Mouse (Mus musculus): ENCODE measurements around the gene Rad17. TPM values are rescaled to one million over a fixed set of nuclear protein-coding genes. Genes with fewer than 3 reads are reported as not detected.

Rad17 gene
- polyA plus RNA-seq, 1 experiment from 2014 or later = 18.6 TPM

- 1% methylated on average over 61 of the region's 63 CpGs for WGBS
- Histone ChIP-seq H3K27me3 (ENCODE audit: insufficient read depth, low read length) (no peaks in the 10 kb centered on the region), H3K9me3 (replicated peaks; ENCODE audit: low read length) (no peaks in the 10 kb centered on the region), H3K4me3 (replicated peaks; ENCODE audit: low read depth, low read length) (peak within 1 kb of the TSS; percentile 95), H3K4me1 (replicated peaks; ENCODE audit: insufficient read depth, low read length) (peaks cover 4% of the 10 kb centered on the region), H3K36me3 (ENCODE audit: insufficient read depth, low read length) (0 out of 2 replicates have a peak, but pooled peaks cover 3% of the 10 kb centered on the region), H3K27ac (peak within 1 kb of the TSS; percentile 96), H3K9ac (ENCODE audit: low read depth, low read length) (peak within 1 kb of the TSS; percentile 96), H3K4me2 (ENCODE audit: low read length) (peak within 1 kb of the TSS; percentile 70)
- DNase-seq (ENCODE audit: low spot score) = no peak
- peak; percentile 77 for ATAC-seq (replicated peaks; ENCODE audit: low FRiP score, low read depth)
- TF ChIP-seq CTCF (IDR thresholded peaks at IDR 0.05; ENCODE audit: low read depth) = no peak
Observed at GRCm38 (mm10) chr13:100651439-100652186, 762 bp upstream of the Rad17 start, which contains the start of gene Taf9. Gene Taf9 (plus strand): TSS chr13:100651579.

GRCm38 (mm10) chr13:100648223-100648622, 2.6 kb downstream of the Rad17 start:
- 92% methylated on average over 8 of the region's 8 CpGs for WGBS
- H3K36me3 ChIP-seq (ENCODE audit: insufficient read depth, low read length) = peaks cover 21% of the 10 kb centered on the region; the same call in 1 of the 2 replicates
- H3K27ac ChIP-seq = no peak overlapping the region
- DNase-seq (ENCODE audit: low spot score) (no peak), ATAC-seq (replicated peaks; ENCODE audit: low FRiP score, low read depth) (no peak)
- H3K27me3 ChIP-seq (ENCODE audit: insufficient read depth, low read length) = no peaks in the 10 kb centered on the region
- H3K9me3 ChIP-seq (replicated peaks; ENCODE audit: low read length) = no peaks in the 10 kb centered on the region
- H3K9ac ChIP-seq (ENCODE audit: low read depth, low read length) = no peak overlapping the region
- H3K4me1 ChIP-seq (replicated peaks; ENCODE audit: insufficient read depth, low read length) = peaks cover 4% of the 10 kb centered on the region
- TF ChIP-seq CTCF (IDR thresholded peaks at IDR 0.05; ENCODE audit: low read depth) = no peak
- H3K4me2 ChIP-seq (ENCODE audit: low read length) = no peak overlapping the region
- no peak overlapping the region for H3K4me3 ChIP-seq (replicated peaks; ENCODE audit: low read depth, low read length)

GRCm38 (mm10) chr13:100642471-100643209, 8.2 kb downstream of the Rad17 start:
- Histone ChIP-seq H3K4me3 (replicated peaks; ENCODE audit: low read depth, low read length) (no peak overlapping the region), H3K27ac (no peak overlapping the region), H3K36me3 (ENCODE audit: insufficient read depth, low read length) (peaks cover 32% of the 10 kb centered on the region), H3K4me1 (replicated peaks; ENCODE audit: insufficient read depth, low read length) (no peaks in the 10 kb centered on the region), H3K9ac (ENCODE audit: low read depth, low read length) (no peak overlapping the region), H3K9me3 (replicated peaks; ENCODE audit: low read length) (no peaks in the 10 kb centered on the region), H3K4me2 (ENCODE audit: low read length) (no peak overlapping the region), H3K27me3 (ENCODE audit: insufficient read depth, low read length) (no peaks in the 10 kb centered on the region)
- TF ChIP-seq CTCF (IDR thresholded peaks at IDR 0.05; ENCODE audit: low read depth) = no peak
- WGBS = 86% methylated on average over 4 of the region's 4 CpGs
- ATAC-seq (replicated peaks; ENCODE audit: low FRiP score, low read depth) = no peak
- no peak for DNase-seq (ENCODE audit: low spot score)

GRCm38 (mm10) chr13:100634106-100634691, 16.7 kb downstream of the Rad17 start:
- H3K4me3 ChIP-seq (replicated peaks; ENCODE audit: low read depth, low read length) = no peak overlapping the region
- no peaks in the 10 kb centered on the region for H3K27me3 ChIP-seq (ENCODE audit: insufficient read depth, low read length)
- H3K27ac ChIP-seq = no peak overlapping the region
- WGBS = 96% methylated on average over 3 of the region's 3 CpGs
- ATAC-seq (replicated peaks; ENCODE audit: low FRiP score, low read depth) (no peak), DNase-seq (ENCODE audit: low spot score) (no peak)
- no peaks in the 10 kb centered on the region for H3K4me1 ChIP-seq (replicated peaks; ENCODE audit: insufficient read depth, low read length)
- H3K36me3 ChIP-seq (ENCODE audit: insufficient read depth, low read length) = peaks cover 37% of the 10 kb centered on the region
- TF ChIP-seq CTCF (IDR thresholded peaks at IDR 0.05; ENCODE audit: low read depth) = no peak
- no peak overlapping the region for H3K9ac ChIP-seq (ENCODE audit: low read depth, low read length)
- no peak overlapping the region for H3K4me2 ChIP-seq (ENCODE audit: low read length)
- H3K9me3 ChIP-seq (replicated peaks; ENCODE audit: low read length) = no peaks in the 10 kb centered on the region

- Histone ChIP-seq H3K4me3 (replicated peaks; ENCODE audit: low read depth, low read length) (no peak overlapping the region), H3K9me3 (replicated peaks; ENCODE audit: low read length) (no peaks in the 10 kb centered on the region), H3K27me3 (ENCODE audit: insufficient read depth, low read length) (no peaks in the 10 kb centered on the region), H3K4me2 (ENCODE audit: low read length) (no peak overlapping the region), H3K4me1 (replicated peaks; ENCODE audit: insufficient read depth, low read length) (no peaks in the 10 kb centered on the region), H3K27ac (no peak overlapping the region), H3K9ac (ENCODE audit: low read depth, low read length) (no peak overlapping the region), H3K36me3 (ENCODE audit: insufficient read depth, low read length) (peaks cover 25% of the 10 kb centered on the region; the same call in 1 of the 2 replicates)
- 84% methylated on average over 4 of the region's 4 CpGs for WGBS
- DNase-seq (ENCODE audit: low spot score) = no peak
- ATAC-seq (replicated peaks; ENCODE audit: low FRiP score, low read depth) = no peak
- TF ChIP-seq CTCF (IDR thresholded peaks at IDR 0.05; ENCODE audit: low read depth) = no peak
Observed at GRCm38 (mm10) chr13:100622241-100622640, 28.6 kb downstream of the Rad17 start.

DNA sequence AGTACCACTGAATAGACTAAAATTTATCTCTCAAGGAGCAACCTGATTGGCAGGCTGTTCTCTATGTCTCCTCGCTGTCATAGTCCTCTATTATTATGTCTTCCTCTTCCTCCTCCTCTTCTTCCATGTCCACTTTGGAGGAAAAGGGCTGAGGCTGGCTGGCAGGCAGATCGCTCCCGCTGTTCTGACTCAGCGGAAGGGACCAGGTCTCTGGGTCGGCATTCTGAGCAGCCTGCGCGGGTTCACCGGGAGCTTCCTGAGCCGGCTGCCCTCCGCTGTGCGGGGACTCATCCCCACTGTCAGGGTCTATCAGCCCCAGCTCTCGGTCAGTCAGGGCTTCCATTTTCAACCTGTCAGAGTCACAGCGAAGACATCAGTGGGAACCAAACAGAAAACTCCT, 33.3 kb downstream of the Rad17 start:
- H3K9ac ChIP-seq (ENCODE audit: low read depth, low read length) = no peak overlapping the region
- WGBS = 86% methylated on average over 13 of the region's 13 CpGs
- no peaks in the 10 kb centered on the region for H3K27me3 ChIP-seq (ENCODE audit: insufficient read depth, low read length)
- H3K36me3 ChIP-seq (ENCODE audit: insufficient read depth, low read length) = peaks cover 13% of the 10 kb centered on the region; the same call in 1 of the 2 replicates
- H3K4me2 ChIP-seq (ENCODE audit: low read length) = no peak overlapping the region
- no peak for DNase-seq (ENCODE audit: low spot score)
- no peak overlapping the region for H3K4me3 ChIP-seq (replicated peaks; ENCODE audit: low read depth, low read length)
- H3K27ac ChIP-seq = no peak overlapping the region
- TF ChIP-seq CTCF (IDR thresholded peaks at IDR 0.05; ENCODE audit: low read depth) = no peak
- H3K9me3 ChIP-seq (replicated peaks; ENCODE audit: low read length) = no peaks in the 10 kb centered on the region
- ATAC-seq (replicated peaks; ENCODE audit: low FRiP score, low read depth) = no peak
- no peaks in the 10 kb centered on the region for H3K4me1 ChIP-seq (replicated peaks; ENCODE audit: insufficient read depth, low read length)

All from kidney, postnatal 0 days (tissue).